Mouse (Mus musculus) heart, embryonic 16.5 days (tissue): ENCODE measurements around the gene Dusp19. TPM values are rescaled to one million over a fixed set of nuclear protein-coding genes. Genes with fewer than 3 reads are reported as not detected.
A peak's percentile ranks its signal among the peaks of the same experiment; 100 is the strongest.

ENCODE experiments used
- ATAC-seq: fragments of 200-750 bp; cut with Nextera tagmentation; replicated peaks from 2 replicates; pipeline ENCODE4 v1.8.0; 2017; ENCODE audit warnings: moderate number of reproducible peaks; ENCODE audit not compliant: insufficient read depth, low FRiP score; ENCODE audit errors: extremely low read depth
- H3K27ac ChIP-seq: fragments of 300-500 bp; sonication (generic); 2 replicates; pipeline ENCODE4 v1.5.1; 2014; ENCODE audit warnings: mild to moderate bottlenecking, low read length, control low read depth, moderate library complexity
- H3K27me3 ChIP-seq: fragments of 300-500 bp; sonication (generic); 2 replicates; pipeline ENCODE4 v1.6.1; 2014; ENCODE audit warnings: low read length, mixed read lengths; ENCODE audit not compliant: control insufficient read depth, insufficient read depth
- H3K36me3 ChIP-seq: fragments of 300-500 bp; sonication (generic); 2 replicates; pipeline ENCODE4 v1.6.1; 2014; ENCODE audit not compliant: control insufficient read depth, insufficient read depth
- H3K4me1 ChIP-seq: fragments of 300-500 bp; sonication (generic); 2 replicates; pipeline ENCODE4 v1.6.1; 2014; ENCODE audit warnings: low read length, mixed read lengths; ENCODE audit not compliant: control insufficient read depth, insufficient read depth
- H3K4me2 ChIP-seq: fragments of 300-500 bp; sonication (generic); 2 replicates; pipeline ENCODE4 v1.6.1; 2014; ENCODE audit warnings: low read depth, mild to moderate bottlenecking, control low read depth, low read length
- H3K4me3 ChIP-seq: fragments of 300-500 bp; sonication (generic); 2 replicates; pipeline ENCODE4 v1.5.1; 2014; ENCODE audit warnings: mild to moderate bottlenecking, control low read depth, low read length
- H3K9ac ChIP-seq: fragments of 300-500 bp; sonication (generic); 2 replicates; pipeline ENCODE4 v1.6.1; 2014; ENCODE audit warnings: low read length, control low read depth
- H3K9me3 ChIP-seq: fragments of 300-500 bp; sonication (generic); replicated peaks from 2 replicates; pipeline ENCODE4 v1.6.1; 2016; ENCODE audit warnings: low read length; ENCODE audit not compliant: control insufficient read depth
- WGBS: fragments of 180-500 bp; shearing (Covaris S2); extraction: QIAGEN DNeasy Blood & Tissue Kit; methylation state at CpG from one replicate; pipeline ENCODE4 v1.1.7; 2014; 5-methylcytosine and 5-hydroxymethylcytosine counted together
- polyA plus RNA-seq: library from polyadenylated mRNA; unstranded; fragments of >200 nt; fragmentation: Nextera tagmentation; extraction: Ambion mirVana; gene quantifications from 2 replicates; pipeline ENCODE4 v1.2.1, GENCODE M21; 2015

Dusp19 gene
- 9.3 and 10.3 TPM in 2 replicates for polyA plus RNA-seq

GRCm38 (mm10) chr2:80616854-80617737 is at the start of gene Dusp19, which contains the start of gene Nup35:
TSS of gene Dusp19 (plus strand) at chr2:80617045.
TSS of gene Nup35 (plus strand) at chr2:80617236.
- H3K27ac ChIP-seq, result peak within 1 kb of the TSS; percentile 68
- peak within 1 kb of the TSS; percentile 81 for H3K9ac ChIP-seq
- WGBS, result under 1% methylated on average over 21 of the region's 21 CpGs
- peak; percentile 100 for ATAC-seq
- H3K27me3 ChIP-seq, result no peaks in the 10 kb centered on the region
- no peaks in the 10 kb centered on the region for H3K9me3 ChIP-seq
- H3K4me1 ChIP-seq, result peaks cover 10% of the 10 kb centered on the region
- H3K4me2 ChIP-seq, result peak within 1 kb of the TSS; percentile 73
- H3K36me3 ChIP-seq, result no peaks in the 10 kb centered on the region
- peak within 1 kb of the TSS; percentile 71 for H3K4me3 ChIP-seq

GRCm38 (mm10) chr2:80567411-80567810 is 49.4 kb upstream of the Dusp19 start:
- 78% methylated on average over 4 of the region's 4 CpGs for WGBS
- no peak overlapping the region for H3K4me2 ChIP-seq

GRCm38 (mm10) chr2:80570656-80571055 is 46.2 kb upstream of the Dusp19 start:
- 63% methylated on average over 4 of the region's 4 CpGs for WGBS
- H3K36me3 ChIP-seq, result no peaks in the 10 kb centered on the region
- H3K9me3 ChIP-seq, result no peaks in the 10 kb centered on the region
- ATAC-seq, result no peak
- H3K4me2 ChIP-seq, result no peak overlapping the region
- no peaks in the 10 kb centered on the region for H3K27me3 ChIP-seq
- peaks cover 2% of the 10 kb centered on the region; the same call in 1 of the 2 replicates for H3K4me1 ChIP-seq
- no peak overlapping the region for H3K27ac ChIP-seq
- H3K9ac ChIP-seq, result no peak overlapping the region
- H3K4me3 ChIP-seq, result no peak overlapping the region

More at GRCm38 (mm10) chr2:80567411-80567810, 49.4 kb upstream of the Dusp19 start:
- Histone ChIP-seq H3K27ac (no peak overlapping the region), H3K9me3 (no peaks in the 10 kb centered on the region), H3K4me3 (no peak overlapping the region), H3K36me3 (no peaks in the 10 kb centered on the region), H3K9ac (no peak overlapping the region), H3K27me3 (no peaks in the 10 kb centered on the region), H3K4me1 (peaks cover 8% of the 10 kb centered on the region)
- no peak for ATAC-seq

- Histone ChIP-seq H3K36me3 (no peaks in the 10 kb centered on the region), H3K27ac (no peak overlapping the region), H3K4me3 (no peak overlapping the region), H3K4me1 (peaks cover 16% of the 10 kb centered on the region), H3K27me3 (no peaks in the 10 kb centered on the region), H3K9ac (no peak overlapping the region), H3K4me2 (no peak overlapping the region), H3K9me3 (no peaks in the 10 kb centered on the region)
- WGBS, result 92% methylated on average over 1 of the region's 1 CpGs
- no peak for ATAC-seq
Observed at GRCm38 (mm10) chr2:80577286-80577685, 39.6 kb upstream of the Dusp19 start.

GRCm38 (mm10) chr2:80579253-80579891 is 37.5 kb upstream of the Dusp19 start:
- Histone ChIP-seq H3K27me3 (no peaks in the 10 kb centered on the region), H3K36me3 (no peaks in the 10 kb centered on the region), H3K9me3 (no peaks in the 10 kb centered on the region), H3K4me2 (peak overlapping the region; percentile 69), H3K27ac (peak overlapping the region; percentile 35; the same call in 1 of the 2 replicates), H3K4me3 (peak overlapping the region; percentile 43), H3K9ac (peak overlapping the region; percentile 61), H3K4me1 (peaks cover 16% of the 10 kb centered on the region)
- WGBS, result 30% methylated on average over 6 of the region's 6 CpGs
- ATAC-seq, result no peak

GRCm38 (mm10) chr2:80580311-80580961 is 36.4 kb upstream of the Dusp19 start:
- H3K9me3 ChIP-seq, result no peaks in the 10 kb centered on the region
- ATAC-seq, result peak; percentile 56
- H3K4me2 ChIP-seq, result peak overlapping the region; percentile 79
- H3K36me3 ChIP-seq, result no peaks in the 10 kb centered on the region
- peak overlapping the region; percentile 99 for H3K9ac ChIP-seq
- peak overlapping the region; percentile 98 for H3K27ac ChIP-seq
- WGBS, result under 1% methylated on average over 63 of the region's 65 CpGs
- peaks cover 16% of the 10 kb centered on the region for H3K4me1 ChIP-seq
- peak overlapping the region; percentile 94 for H3K4me3 ChIP-seq
- H3K27me3 ChIP-seq, result no peaks in the 10 kb centered on the region

GRCm38 (mm10) chr2:80581043-80581711 is 35.7 kb upstream of the Dusp19 start, which contains the start of gene Nckap1:
TSS of gene Nckap1 (minus strand) at chr2:80581380.
- Histone ChIP-seq H3K9me3 (no peaks in the 10 kb centered on the region), H3K4me1 (peaks cover 16% of the 10 kb centered on the region), H3K27me3 (no peaks in the 10 kb centered on the region), H3K4me2 (peak within 1 kb of the TSS; percentile 79), H3K9ac (peak within 1 kb of the TSS; percentile 99), H3K36me3 (no peaks in the 10 kb centered on the region), H3K4me3 (peak within 1 kb of the TSS; percentile 94), H3K27ac (peak within 1 kb of the TSS; percentile 98)
- under 1% methylated on average over 66 of the region's 88 CpGs for WGBS
- ATAC-seq, result peak; percentile 92

- 93% methylated on average over 3 of the region's 3 CpGs for WGBS
- Histone ChIP-seq H3K27ac (no peak overlapping the region), H3K27me3 (no peaks in the 10 kb centered on the region), H3K9ac (no peak overlapping the region), H3K36me3 (no peaks in the 10 kb centered on the region), H3K9me3 (no peaks in the 10 kb centered on the region), H3K4me2 (no peak overlapping the region), H3K4me1 (peaks cover 16% of the 10 kb centered on the region), H3K4me3 (no peak overlapping the region)
- ATAC-seq, result no peak
Observed at GRCm38 (mm10) chr2:80582356-80582755, 34.5 kb upstream of the Dusp19 start.
